Mouse (Mus musculus) embryonic facial prominence, embryonic 11.5 days (tissue): ENCODE results near the gene Kcnd3. TPM values are rescaled to one million over a fixed set of nuclear protein-coding genes. Genes with fewer than 3 reads are reported as not detected.

ENCODE experiments used
- ATAC-seq: fragments of 200-750 bp; cut with Nextera tagmentation; replicated peaks from 2 replicates; pipeline ENCODE4 v1.8.0; 2017; ENCODE audit warnings: low read depth; ENCODE audit not compliant: insufficient number of reproducible peaks, low FRiP score, low TSS enrichment
- DNase-seq: peaks from one replicate; pipeline ENCODE4 v3.0.0-alpha.2; 2015; ENCODE audit warnings: low spot score
- H3K27ac ChIP-seq: fragments of 300-500 bp; sonication (generic); replicated peaks from 2 replicates; pipeline ENCODE4 v1.5.1; 2014; ENCODE audit warnings: mild to moderate bottlenecking, low read depth, low read length, control low read depth
- H3K27me3 ChIP-seq: fragments of 300-500 bp; sonication (generic); 2 replicates; pipeline ENCODE4 v1.6.1; 2014; ENCODE audit warnings: mild to moderate bottlenecking, low read length, moderate library complexity, mixed read lengths; ENCODE audit not compliant: control insufficient read depth, insufficient read depth
- H3K36me3 ChIP-seq: fragments of 300-500 bp; sonication (generic); replicated peaks from 2 replicates; pipeline ENCODE4 v1.6.1; 2014; ENCODE audit warnings: low read depth, mild to moderate bottlenecking, low read length, moderate library complexity, mixed read lengths; ENCODE audit not compliant: control insufficient read depth, insufficient read depth
- H3K4me1 ChIP-seq: fragments of 300-500 bp; sonication (generic); 2 replicates; pipeline ENCODE4 v1.6.1; 2014; ENCODE audit warnings: low read length, mixed read lengths; ENCODE audit not compliant: control insufficient read depth, insufficient read depth
- H3K4me2 ChIP-seq: fragments of 300-500 bp; sonication (generic); 2 replicates; pipeline ENCODE4 v1.6.1; 2014; ENCODE audit warnings: low read depth, mild to moderate bottlenecking, control low read depth, low read length, moderate library complexity
- H3K4me3 ChIP-seq: fragments of 300-500 bp; sonication (generic); 2 replicates; pipeline ENCODE4 v1.5.1; 2014; ENCODE audit warnings: low read depth, low read length, control low read depth
- H3K9ac ChIP-seq: fragments of 300-500 bp; sonication (generic); replicated peaks from 2 replicates; pipeline ENCODE4 v1.6.1; 2014; ENCODE audit warnings: mild to moderate bottlenecking, control low read depth, low read length
- H3K9me3 ChIP-seq: fragments of 300-500 bp; sonication (generic); replicated peaks from 2 replicates; pipeline ENCODE4 v1.6.1; 2016; ENCODE audit warnings: mild to moderate bottlenecking, low read length, inconsistent platforms, mixed read lengths; ENCODE audit not compliant: control insufficient read depth
- whole genome bisulfite sequencing: fragments of 180-500 bp; shearing (Covaris S2); extraction: QIAGEN DNeasy Blood & Tissue Kit; methylation state at CpG from one replicate; pipeline ENCODE4 v1.1.7; 2014; 5-methylcytosine and 5-hydroxymethylcytosine counted together
- polyA plus RNA-seq: library from polyadenylated mRNA; unstranded; fragments of >200 nt; fragmentation: Nextera tagmentation; extraction: Ambion mirVana; gene quantifications from 2 replicates; pipeline ENCODE4 v1.2.1, GENCODE M21; 2014

Kcnd3 gene
- polyA plus RNA-seq, 1 experiment from 2014 or later, result 0.59 TPM

- 62% methylated on average over 4 of the region's 4 CpGs for WGBS
- ATAC-seq, result no peak
- no peak overlapping the region for H3K4me2 ChIP-seq
Measured at GRCm38 (mm10) chr3:105623137-105623536, 171.0 kb downstream of the Kcnd3 start.

GRCm38 (mm10) chr3:105625961-105626360 lies 173.8 kb downstream of the Kcnd3 start:
- Histone ChIP-seq H3K9ac (no peak overlapping the region), H3K36me3 (no peaks in the 10 kb centered on the region), H3K4me1 (no peaks in the 10 kb centered on the region), H3K27me3 (no peaks in the 10 kb centered on the region), H3K4me3 (no peak overlapping the region), H3K9me3 (no peaks in the 10 kb centered on the region), H3K27ac (no peak overlapping the region), H3K4me2 (no peak overlapping the region)
- ATAC-seq, result no peak
- WGBS, result 92% methylated on average over 2 of the region's 2 CpGs
- DNase-seq, result no peak

More at GRCm38 (mm10) chr3:105623137-105623536, 171.0 kb downstream of the Kcnd3 start:
- no peaks in the 10 kb centered on the region for H3K4me1 ChIP-seq
- H3K27ac ChIP-seq, result no peak overlapping the region
- no peaks in the 10 kb centered on the region for H3K36me3 ChIP-seq
- no peak overlapping the region for H3K9ac ChIP-seq
- no peak overlapping the region for H3K4me3 ChIP-seq
- no peaks in the 10 kb centered on the region for H3K27me3 ChIP-seq
- no peaks in the 10 kb centered on the region for H3K9me3 ChIP-seq
- DNase-seq, result no peak

- H3K4me2 ChIP-seq, result no peak overlapping the region
- no peak overlapping the region for H3K9ac ChIP-seq
- DNase-seq (no peak), ATAC-seq (no peak)
- H3K27me3 ChIP-seq, result no peaks in the 10 kb centered on the region
- no peaks in the 10 kb centered on the region for H3K4me1 ChIP-seq
- no peak overlapping the region for H3K4me3 ChIP-seq
- no peak overlapping the region for H3K27ac ChIP-seq
- 77% methylated on average over 6 of the region's 6 CpGs for WGBS
- no peaks in the 10 kb centered on the region for H3K9me3 ChIP-seq
- H3K36me3 ChIP-seq, result no peaks in the 10 kb centered on the region
Measured at GRCm38 (mm10) chr3:105627258-105627657, 175.1 kb downstream of the Kcnd3 start.

- ATAC-seq, result no peak
- Histone ChIP-seq H3K27ac (no peak overlapping the region), H3K36me3 (no peaks in the 10 kb centered on the region), H3K9ac (no peak overlapping the region), H3K4me1 (no peaks in the 10 kb centered on the region), H3K4me3 (no peak overlapping the region), H3K27me3 (no peaks in the 10 kb centered on the region), H3K4me2 (no peak overlapping the region), H3K9me3 (no peaks in the 10 kb centered on the region)
- DNase-seq, result no peak
- WGBS, result 59% methylated on average over 2 of the region's 2 CpGs
Measured at GRCm38 (mm10) chr3:105632296-105632695, 180.2 kb downstream of the Kcnd3 start.

DNA sequence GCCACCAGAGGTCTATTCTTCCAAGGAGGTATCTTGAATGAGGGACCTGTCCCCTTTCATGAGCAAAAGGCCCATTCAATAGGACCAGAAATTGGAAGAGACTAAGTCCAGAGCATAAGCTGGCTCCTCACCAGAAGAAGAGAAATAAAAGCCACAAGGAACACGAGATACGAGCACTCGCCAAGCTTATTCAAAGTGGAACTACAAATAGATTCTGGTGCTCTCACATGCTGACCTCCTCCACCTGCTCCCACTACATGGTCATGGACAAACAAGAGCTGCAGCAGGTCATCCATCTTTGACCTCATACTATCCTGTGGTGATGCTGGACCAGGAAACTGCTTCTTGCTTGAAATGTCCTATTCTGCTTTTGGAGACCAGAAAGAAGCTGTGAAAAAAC lies 180.9 kb downstream of the Kcnd3 start:
- H3K9me3 ChIP-seq, result no peaks in the 10 kb centered on the region
- WGBS, result 93% methylated on average over 3 of the region's 3 CpGs
- H3K9ac ChIP-seq, result no peak overlapping the region
- H3K4me3 ChIP-seq, result no peak overlapping the region
- no peaks in the 10 kb centered on the region for H3K27me3 ChIP-seq
- DNase-seq, result no peak
- H3K27ac ChIP-seq, result no peak overlapping the region
- H3K4me2 ChIP-seq, result no peak overlapping the region
- ATAC-seq, result no peak
- no peaks in the 10 kb centered on the region for H3K36me3 ChIP-seq
- no peaks in the 10 kb centered on the region for H3K4me1 ChIP-seq

- ATAC-seq, result no peak
- Histone ChIP-seq H3K36me3 (no peaks in the 10 kb centered on the region), H3K4me1 (no peaks in the 10 kb centered on the region), H3K27ac (no peak overlapping the region), H3K4me3 (no peak overlapping the region), H3K9me3 (no peaks in the 10 kb centered on the region), H3K9ac (no peak overlapping the region), H3K4me2 (no peak overlapping the region), H3K27me3 (no peaks in the 10 kb centered on the region)
- 48% methylated on average over 1 of the region's 1 CpGs for WGBS
- no peak for DNase-seq
Measured at GRCm38 (mm10) chr3:105642186-105642585, 190.1 kb downstream of the Kcnd3 start.

DNA sequence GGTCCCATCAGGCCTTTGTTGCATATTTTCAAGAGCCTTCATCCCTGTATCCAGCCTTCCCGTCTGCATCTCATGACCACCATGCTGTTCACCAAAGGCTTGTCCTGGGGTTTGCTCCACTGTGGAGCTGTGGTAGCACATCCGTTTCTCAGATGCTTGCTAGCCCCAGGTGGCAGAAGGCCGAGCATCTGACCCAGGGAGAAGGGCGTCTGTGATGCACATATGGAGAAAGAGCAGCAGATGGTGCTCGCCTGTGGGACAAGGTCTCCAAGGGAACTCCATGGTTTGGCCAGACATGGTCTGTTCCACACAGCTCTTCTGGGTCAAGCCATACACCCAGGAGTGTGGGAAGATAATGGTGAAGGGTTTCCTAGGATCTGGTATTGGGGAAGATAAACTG lies 191.4 kb downstream of the Kcnd3 start:
- H3K9me3 ChIP-seq, result no peaks in the 10 kb centered on the region
- no peak overlapping the region for H3K4me2 ChIP-seq
- no peak overlapping the region for H3K27ac ChIP-seq
- no peaks in the 10 kb centered on the region for H3K36me3 ChIP-seq
- WGBS, result 84% methylated on average over 5 of the region's 5 CpGs
- ATAC-seq, result no peak
- H3K4me1 ChIP-seq, result no peaks in the 10 kb centered on the region
- H3K27me3 ChIP-seq, result no peaks in the 10 kb centered on the region
- DNase-seq, result no peak
- no peak overlapping the region for H3K9ac ChIP-seq
- H3K4me3 ChIP-seq, result no peak overlapping the region

DNA sequence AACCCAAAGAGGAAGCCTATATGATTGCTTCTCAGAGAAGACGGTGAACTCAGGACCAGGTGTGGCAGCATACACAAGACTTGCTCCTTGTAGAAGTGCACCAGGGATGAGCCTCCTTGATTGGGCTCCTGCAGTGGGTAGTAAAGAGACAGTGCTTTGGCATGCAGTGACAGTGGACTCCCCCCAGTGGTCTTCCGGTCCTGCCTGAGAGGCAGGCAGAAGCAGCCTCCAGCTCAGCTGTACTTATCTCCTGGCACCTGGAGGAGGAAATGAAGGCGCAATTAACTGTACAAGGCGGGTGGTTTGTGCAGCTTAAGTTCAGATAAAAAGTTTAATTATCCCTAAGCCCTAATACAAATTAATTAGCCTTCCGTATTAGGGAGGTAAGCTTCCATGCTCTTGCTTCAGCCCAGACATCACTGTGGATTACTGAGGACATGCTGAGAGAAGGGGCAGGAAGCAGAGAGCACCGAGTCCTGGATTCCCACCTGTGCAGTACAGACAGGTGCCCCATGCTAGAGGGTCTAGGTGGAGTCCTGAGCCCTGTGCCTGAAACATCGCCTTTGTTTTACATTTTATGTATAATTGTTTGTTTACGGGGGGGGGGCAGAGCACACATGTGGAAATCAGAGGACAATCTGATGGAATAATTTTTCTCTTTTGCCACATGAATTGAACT lies 196.9 kb downstream of the Kcnd3 start:
- Histone ChIP-seq H3K4me3 (no peak overlapping the region), H3K27me3 (no peaks in the 10 kb centered on the region), H3K4me1 (no peaks in the 10 kb centered on the region), H3K4me2 (no peak overlapping the region), H3K9ac (no peak overlapping the region), H3K27ac (no peak overlapping the region), H3K9me3 (no peaks in the 10 kb centered on the region), H3K36me3 (no peaks in the 10 kb centered on the region)
- WGBS, result 76% methylated on average over 8 of the region's 8 CpGs
- no peak for DNase-seq
- ATAC-seq, result no peak
